Mouse (Mus musculus) heart, postnatal 0 days (tissue): Measurements from ENCODE around the gene Nxpe5. TPM values are rescaled to one million over a fixed set of nuclear protein-coding genes. Genes with fewer than 3 reads are reported as not detected.

Experiments
- ATAC-seq: fragments of 200-750 bp; cut with Nextera tagmentation; 2 replicates; pipeline ENCODE4 v1.8.0; 2017; ENCODE audit warnings: low read depth, moderate number of reproducible peaks, moderate library complexity; ENCODE audit not compliant: insufficient read depth
- DNase-seq: peaks from one replicate; pipeline ENCODE4 v3.0.0-alpha.2; 2016; ENCODE audit warnings: low spot score
- H3K27ac ChIP-seq: fragments of 300-500 bp; sonication (generic); 2 replicates; pipeline ENCODE4 v1.5.1; 2014; ENCODE audit warnings: low read depth, mild to moderate bottlenecking
- H3K27me3 ChIP-seq: fragments of 300-500 bp; sonication (generic); 2 replicates; pipeline ENCODE4 v1.6.1; 2014; ENCODE audit warnings: low read length, mixed read lengths; ENCODE audit not compliant: control insufficient read depth, insufficient read depth
- H3K36me3 ChIP-seq: fragments of 300-500 bp; sonication (generic); replicated peaks from 2 replicates; pipeline ENCODE4 v1.6.1; 2014; ENCODE audit warnings: low read length, mixed read lengths; ENCODE audit not compliant: control insufficient read depth, insufficient read depth
- H3K4me1 ChIP-seq: fragments of 300-500 bp; sonication (generic); 2 replicates; pipeline ENCODE4 v1.6.1; 2014; ENCODE audit warnings: antibody characterized with exemption; ENCODE audit not compliant: control insufficient read depth, insufficient read depth
- H3K4me2 ChIP-seq: fragments of 300-500 bp; sonication (generic); 2 replicates; pipeline ENCODE4 v1.6.1; 2014; ENCODE audit warnings: low read depth, mild to moderate bottlenecking, low read length, moderate library complexity
- H3K4me3 ChIP-seq: fragments of 300-500 bp; sonication (generic); 2 replicates; pipeline ENCODE4 v1.5.1; 2014; ENCODE audit warnings: low read depth, low read length
- H3K9ac ChIP-seq: fragments of 300-500 bp; sonication (generic); replicated peaks from 2 replicates; pipeline ENCODE4 v1.6.1; 2014; ENCODE audit warnings: low read depth, low read length, mixed read lengths
- H3K9me3 ChIP-seq: fragments of 300-500 bp; sonication (generic); replicated peaks from 2 replicates; pipeline ENCODE4 v1.6.1; 2016; ENCODE audit warnings: low read length; ENCODE audit not compliant: control insufficient read depth
- CTCF ChIP-seq: IDR thresholded peaks from 2 replicates; pipeline ENCODE4 v1.5.1; 2016; ENCODE audit warnings: antibody characterized with exemption, control low read depth, low read depth
- EP300 ChIP-seq: IDR thresholded peaks from 2 replicates; pipeline ENCODE4 v1.6.1; 2016; ENCODE audit warnings: antibody characterized with exemption, low read depth
- WGBS: fragments of 180-500 bp; shearing (Covaris S2); extraction: QIAGEN DNeasy Blood & Tissue Kit; methylation state at CpG from one replicate; pipeline ENCODE4 v1.1.7; 2014; 5-methylcytosine and 5-hydroxymethylcytosine counted together
- polyA plus RNA-seq: library from polyadenylated mRNA; unstranded; fragments of >200 nt; fragmentation: Nextera tagmentation; extraction: Ambion mirVana; gene quantifications from 2 replicates; pipeline ENCODE4 v1.2.1, GENCODE M21; 2015
- total RNA-seq: library from RNA; depleted of rRNA; stranded (reverse); fragments of >200 nt; gene quantifications from 2 replicates; pipeline ENCODE4 v1.2.3, GENCODE M21; 2014; ENCODE audit warnings: low replicate concordance

Nxpe5 gene
- total and polyA plus RNA-seq, 2 experiments from 2014 or later, result 0.07 to 0.76 TPM

GRCm38 (mm10) chr5:138275216-138276050 is 49.7 kb downstream of the Nxpe5 start:
- DNase-seq (no peak), ATAC-seq (no peak)
- Histone ChIP-seq H3K27me3 (peaks cover 13% of the 10 kb centered on the region), H3K4me3 (peak overlapping the region; percentile 26), H3K4me1 (0 out of 2 replicates have a peak, but pooled peaks cover 4% of the 10 kb centered on the region), H3K36me3 (no peaks in the 10 kb centered on the region), H3K9ac (no peak overlapping the region), H3K4me2 (peak overlapping the region; percentile 52), H3K27ac (no peak overlapping the region), H3K9me3 (no peaks in the 10 kb centered on the region)
- TF ChIP-seq EP300 (no peak), CTCF (no peak)
- WGBS, result 40% methylated on average over 41 of the region's 41 CpGs

GRCm38 (mm10) chr5:138277994-138278393 is 52.3 kb downstream of the Nxpe5 start:
- TF ChIP-seq EP300 (no peak), CTCF (no peak)
- Histone ChIP-seq H3K9me3 (no peaks in the 10 kb centered on the region), H3K4me2 (no peak overlapping the region), H3K4me3 (no peak overlapping the region), H3K9ac (no peak overlapping the region), H3K27ac (no peak overlapping the region), H3K4me1 (0 out of 2 replicates have a peak, but pooled peaks cover 4% of the 10 kb centered on the region), H3K27me3 (no peaks in the 10 kb centered on the region), H3K36me3 (no peaks in the 10 kb centered on the region)
- no peak for ATAC-seq
- DNase-seq, result no peak
- WGBS, result 85% methylated on average over 7 of the region's 7 CpGs

GRCm38 (mm10) chr5:138279585-138280424 is 54.1 kb downstream of the Nxpe5 start, which contains the start of the genes Gm43720, Gpc2 and Stag3:
Gm43720 (minus strand) TSS chr5:138279958.
Gpc2 (minus strand) TSS chr5:138280005.
Stag3 (plus strand) TSS chr5:138280240.
- 1% methylated on average over 55 of the region's 56 CpGs for WGBS
- no peak for TF ChIP-seq CTCF
- TF ChIP-seq EP300, result no peak
- H3K36me3 ChIP-seq, result no peaks in the 10 kb centered on the region
- H3K9me3 ChIP-seq, result no peaks in the 10 kb centered on the region
- 0 out of 2 replicates have a peak, but pooled peaks cover 4% of the 10 kb centered on the region for H3K4me1 ChIP-seq
- peak within 1 kb of the TSS; percentile 46 for H3K4me3 ChIP-seq
- peak within 1 kb of the TSS; percentile 69 for H3K4me2 ChIP-seq
- no peak within 1 kb of the TSS for H3K27ac ChIP-seq
- no peaks in the 10 kb centered on the region for H3K27me3 ChIP-seq
- 0 out of 2 replicates have a peak within 1 kb of the TSS, but pooled peaks have one; percentile 4 for H3K9ac ChIP-seq
- DNase-seq (peak; percentile 81), ATAC-seq (peak; percentile 95)

GRCm38 (mm10) chr5:138280425-138280768 is 54.7 kb downstream of the Nxpe5 start:
- DNase-seq (no peak), ATAC-seq (no peak)
- TF ChIP-seq CTCF (no peak), EP300 (no peak)
- Histone ChIP-seq H3K4me3 (peak overlapping the region; percentile 46; the same call in 1 of the 2 replicates), H3K4me1 (0 out of 2 replicates have a peak, but pooled peaks cover 4% of the 10 kb centered on the region), H3K27ac (no peak overlapping the region), H3K9me3 (no peaks in the 10 kb centered on the region), H3K9ac (no peak overlapping the region), H3K27me3 (no peaks in the 10 kb centered on the region), H3K36me3 (no peaks in the 10 kb centered on the region), H3K4me2 (peak overlapping the region; percentile 69)
- WGBS, result 23% methylated on average over 25 of the region's 26 CpGs

- Histone ChIP-seq H3K4me3 (no peak overlapping the region), H3K9me3 (no peaks in the 10 kb centered on the region), H3K4me1 (0 out of 2 replicates have a peak, but pooled peaks cover 4% of the 10 kb centered on the region), H3K27ac (no peak overlapping the region), H3K36me3 (no peaks in the 10 kb centered on the region), H3K9ac (no peak overlapping the region), H3K27me3 (no peaks in the 10 kb centered on the region), H3K4me2 (no peak overlapping the region)
- ATAC-seq (no peak), DNase-seq (no peak)
- WGBS, result 87% methylated on average over 15 of the region's 15 CpGs
- no peak for TF ChIP-seq EP300
- no peak for TF ChIP-seq CTCF
Observed at GRCm38 (mm10) chr5:138280829-138281228, 55.1 kb downstream of the Nxpe5 start.
